Mouse (Mus musculus): ENCODE data around the gene Tap2.

DNA sequence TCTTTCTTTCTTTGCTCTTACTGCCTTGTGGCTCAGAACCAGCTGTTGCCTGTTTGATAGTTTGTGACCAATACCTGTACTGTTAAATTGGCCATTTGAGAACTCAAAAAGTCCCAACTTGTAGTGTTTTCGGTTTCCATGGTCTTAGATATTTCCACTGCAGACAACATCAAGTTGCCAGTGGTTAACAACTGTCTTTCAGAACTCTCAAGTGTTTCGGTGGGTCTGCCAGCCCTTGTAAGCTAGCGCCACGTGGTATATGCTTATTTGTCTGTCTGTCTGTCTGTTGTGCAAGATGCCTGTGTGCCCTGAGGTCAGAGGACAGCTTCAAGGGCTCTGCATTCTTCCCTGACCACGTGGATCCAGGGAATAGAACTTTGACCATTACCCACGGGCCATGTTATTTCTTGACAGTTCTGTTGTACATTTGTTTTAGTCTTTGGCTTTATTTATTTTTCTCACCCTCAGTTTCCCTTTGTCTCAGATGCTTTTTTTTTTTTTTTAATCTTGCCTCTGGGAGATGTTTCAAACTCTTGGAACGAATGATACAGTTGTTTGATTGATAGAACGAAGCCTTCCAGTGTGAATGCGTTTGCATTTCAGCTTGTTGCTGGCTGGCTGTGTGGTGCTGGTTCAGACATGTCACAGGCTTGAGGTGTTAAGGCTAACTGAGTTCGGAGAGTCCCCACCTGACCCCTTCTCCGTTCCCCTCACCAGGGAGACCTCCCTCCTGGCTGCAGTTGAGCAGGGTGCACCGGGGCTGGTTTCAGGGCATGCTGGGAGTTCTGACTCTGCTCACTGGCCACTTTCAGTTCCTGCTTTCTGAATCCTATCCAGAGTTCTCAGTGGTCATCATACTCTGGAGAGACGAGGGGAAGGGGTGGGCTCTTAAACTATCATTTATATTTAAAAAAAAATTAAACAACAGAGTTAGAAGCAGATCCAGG is 23.1 kb upstream of the Tap2 start:
- TF ChIP-seq ZC3H11A (IDR thresholded peaks at IDR 0.05; ENCODE audit: low read depth, low read length) (no peak), BHLHE40 (IDR thresholded peaks at IDR 0.05; ENCODE audit: low read depth, low read length) (peak; percentile 57), JUND (conservative IDR thresholded peaks at IDR 0.05; ENCODE audit: low read depth, low read length) (peak; percentile 82; the same call in 1 of the 2 replicates), ETS1 (conservative IDR thresholded peaks at IDR 0.05; ENCODE audit: low read depth, low read length) (peak; percentile 84), CTCF (conservative IDR thresholded peaks at IDR 0.05 in 1 of 2, IDR thresholded peaks at IDR 0.05 in 1 of 2; ENCODE audit: low read depth in 2 of 2, low read length in 2 of 2) (no peak), E2F4 (IDR thresholded peaks at IDR 0.05; ENCODE audit: insufficient replicate concordance, low read depth, low read length) (0 out of 2 replicates have a peak, but pooled peaks have one; percentile 49), POLR2AphosphoS2 (IDR thresholded peaks at IDR 0.05; ENCODE audit: low read depth, low read length) (peak; percentile 94), USF1 (IDR thresholded peaks at IDR 0.05; ENCODE audit: low read depth, low read length) (peak; percentile 71), EP300 (IDR thresholded peaks at IDR 0.05; ENCODE audit: low read length) (peak; percentile 94), POLR2A (IDR thresholded peaks at IDR 0.05; ENCODE audit: low read depth, low read length) (peak; percentile 57)

Data from CH12.LX (cell line).